Mouse (Mus musculus) embryonic facial prominence, embryonic 13.5 days (tissue): ENCODE data around the gene Inpp5d. TPM values are rescaled to one million over a fixed set of nuclear protein-coding genes. Genes with fewer than 3 reads are reported as not detected.

ENCODE experiments used
- ATAC-seq: fragments of 200-750 bp; cut with Nextera tagmentation; 2 replicates; pipeline ENCODE4 v1.8.0; 2017; ENCODE audit warnings: low read depth; ENCODE audit not compliant: insufficient number of reproducible peaks, insufficient read depth, low FRiP score, low TSS enrichment
- H3K27ac ChIP-seq: fragments of 300-500 bp; sonication (generic); 2 replicates; pipeline ENCODE4 v1.5.1; 2015; ENCODE audit warnings: moderate library complexity, mild to moderate bottlenecking, inconsistent platforms
- H3K27me3 ChIP-seq: fragments of 300-500 bp; sonication (generic); 2 replicates; pipeline ENCODE4 v1.6.1; 2015; ENCODE audit warnings: mild to moderate bottlenecking, inconsistent platforms
- H3K36me3 ChIP-seq: fragments of 300-500 bp; sonication (generic); 2 replicates; pipeline ENCODE4 v1.6.1; 2015; ENCODE audit warnings: mild to moderate bottlenecking, inconsistent platforms
- H3K4me1 ChIP-seq: fragments of 300-500 bp; sonication (generic); 2 replicates; pipeline ENCODE4 v1.6.1; 2015; ENCODE audit warnings: inconsistent platforms
- H3K4me2 ChIP-seq: fragments of 300-500 bp; sonication (generic); 2 replicates; pipeline ENCODE4 v1.6.1; 2015; ENCODE audit warnings: moderate library complexity, mild to moderate bottlenecking, inconsistent platforms
- H3K4me3 ChIP-seq: fragments of 300-500 bp; sonication (generic); 2 replicates; pipeline ENCODE4 v1.5.1; 2015; ENCODE audit warnings: mild to moderate bottlenecking, inconsistent platforms
- H3K9ac ChIP-seq: fragments of 300-500 bp; sonication (generic); 2 replicates; pipeline ENCODE4 v1.6.1; 2015; ENCODE audit warnings: mild to moderate bottlenecking, inconsistent platforms
- H3K9me3 ChIP-seq: fragments of 300-500 bp; sonication (generic); 2 replicates; pipeline ENCODE4 v1.6.1; 2016; ENCODE audit warnings: inconsistent platforms
- WGBS: fragments of 180-500 bp; shearing (Covaris S2); methylation state at CpG from one replicate; pipeline ENCODE4 v1.1.7; 2015; ENCODE audit warnings: mixed read lengths; 5-methylcytosine and 5-hydroxymethylcytosine counted together
- polyA plus RNA-seq: library from polyadenylated mRNA; unstranded; fragments of >200 nt; fragmentation: Nextera tagmentation; extraction: Ambion mirVana; gene quantifications from 2 replicates; pipeline ENCODE4 v1.2.1, GENCODE M21; 2015

The Inpp5d gene
- polyA plus RNA-seq, 1 experiment from 2014 or later, result 3.6 TPM

GRCm38 (mm10) chr1:87684791-87685190 lies 64.7 kb downstream of the Inpp5d start:
- Histone ChIP-seq H3K27ac (no peak overlapping the region), H3K27me3 (no peaks in the 10 kb centered on the region), H3K4me3 (no peak overlapping the region), H3K4me2 (no peak overlapping the region), H3K9me3 (no peaks in the 10 kb centered on the region), H3K9ac (no peak overlapping the region), H3K36me3 (no peaks in the 10 kb centered on the region), H3K4me1 (no peaks in the 10 kb centered on the region)
- ATAC-seq, result no peak
- 88% methylated on average over 3 of the region's 3 CpGs for WGBS

GRCm38 (mm10) chr1:87686351-87686750 lies 66.2 kb downstream of the Inpp5d start:
- H3K27ac ChIP-seq, result peak overlapping the region; percentile 48; the same call in 1 of the 2 replicates
- H3K27me3 ChIP-seq, result no peaks in the 10 kb centered on the region
- no peak overlapping the region for H3K4me3 ChIP-seq
- ATAC-seq, result no peak
- no peaks in the 10 kb centered on the region for H3K4me1 ChIP-seq
- 75% methylated on average over 4 of the region's 4 CpGs for WGBS
- no peaks in the 10 kb centered on the region for H3K36me3 ChIP-seq
- no peak overlapping the region for H3K9ac ChIP-seq
- no peaks in the 10 kb centered on the region for H3K9me3 ChIP-seq
- no peak overlapping the region for H3K4me2 ChIP-seq

GRCm38 (mm10) chr1:87687009-87687408 lies 66.9 kb downstream of the Inpp5d start:
- 6% methylated on average over 1 of the region's 1 CpGs for WGBS
- Histone ChIP-seq H3K27ac (no peak overlapping the region), H3K9ac (no peak overlapping the region), H3K36me3 (no peaks in the 10 kb centered on the region), H3K4me3 (no peak overlapping the region), H3K4me1 (no peaks in the 10 kb centered on the region), H3K4me2 (no peak overlapping the region), H3K9me3 (no peaks in the 10 kb centered on the region), H3K27me3 (no peaks in the 10 kb centered on the region)
- no peak for ATAC-seq

- H3K9me3 ChIP-seq, result no peaks in the 10 kb centered on the region
- no peak overlapping the region for H3K27ac ChIP-seq
- H3K9ac ChIP-seq, result no peak overlapping the region
- no peaks in the 10 kb centered on the region for H3K27me3 ChIP-seq
- no peak overlapping the region for H3K4me3 ChIP-seq
- 100% methylated on average over 1 of the region's 1 CpGs for WGBS
- ATAC-seq, result no peak
- H3K4me2 ChIP-seq, result no peak overlapping the region
- H3K36me3 ChIP-seq, result no peaks in the 10 kb centered on the region
- H3K4me1 ChIP-seq, result no peaks in the 10 kb centered on the region
Measured at GRCm38 (mm10) chr1:87689661-87690341, 69.7 kb downstream of the Inpp5d start.

GRCm38 (mm10) chr1:87696358-87696757 lies 76.2 kb downstream of the Inpp5d start:
- WGBS, result 70% methylated on average over 5 of the region's 5 CpGs

GRCm38 (mm10) chr1:87698010-87698409 lies 77.9 kb downstream of the Inpp5d start:
- Histone ChIP-seq H3K36me3 (no peaks in the 10 kb centered on the region), H3K4me2 (no peak overlapping the region), H3K27me3 (no peaks in the 10 kb centered on the region), H3K4me3 (no peak overlapping the region), H3K4me1 (no peaks in the 10 kb centered on the region), H3K9me3 (no peaks in the 10 kb centered on the region), H3K27ac (no peak overlapping the region), H3K9ac (no peak overlapping the region)
- ATAC-seq, result no peak
- 89% methylated on average over 6 of the region's 6 CpGs for WGBS

More at GRCm38 (mm10) chr1:87696358-87696757, 76.2 kb downstream of the Inpp5d start:
- ATAC-seq, result no peak
- no peak overlapping the region for H3K4me2 ChIP-seq
- H3K4me3 ChIP-seq, result no peak overlapping the region
- H3K9me3 ChIP-seq, result no peaks in the 10 kb centered on the region
- H3K9ac ChIP-seq, result no peak overlapping the region
- H3K4me1 ChIP-seq, result no peaks in the 10 kb centered on the region
- no peaks in the 10 kb centered on the region for H3K27me3 ChIP-seq
- H3K36me3 ChIP-seq, result no peaks in the 10 kb centered on the region
- H3K27ac ChIP-seq, result no peak overlapping the region

GRCm38 (mm10) chr1:87699890-87700448 lies 79.9 kb downstream of the Inpp5d start:
- Histone ChIP-seq H3K36me3 (no peaks in the 10 kb centered on the region), H3K9me3 (no peaks in the 10 kb centered on the region), H3K9ac (no peak overlapping the region), H3K27me3 (no peaks in the 10 kb centered on the region), H3K4me1 (no peaks in the 10 kb centered on the region), H3K27ac (no peak overlapping the region), H3K4me2 (no peak overlapping the region), H3K4me3 (no peak overlapping the region)
- no peak for ATAC-seq
- 86% methylated on average over 5 of the region's 5 CpGs for WGBS

GRCm38 (mm10) chr1:87704230-87704629 lies 84.1 kb downstream of the Inpp5d start:
- WGBS, result 80% methylated on average over 2 of the region's 2 CpGs
- ATAC-seq, result no peak

GRCm38 (mm10) chr1:87706361-87706760 lies 86.2 kb downstream of the Inpp5d start:
- Histone ChIP-seq H3K9me3 (0 out of 2 replicates have a peak, but pooled peaks cover 6% of the 10 kb centered on the region), H3K9ac (no peak overlapping the region), H3K36me3 (no peaks in the 10 kb centered on the region), H3K27me3 (no peaks in the 10 kb centered on the region), H3K4me3 (no peak overlapping the region), H3K4me2 (no peak overlapping the region), H3K4me1 (no peaks in the 10 kb centered on the region), H3K27ac (no peak overlapping the region)
- ATAC-seq, result no peak
- 87% methylated on average over 3 of the region's 3 CpGs for WGBS

More at GRCm38 (mm10) chr1:87704230-87704629, 84.1 kb downstream of the Inpp5d start:
- H3K4me3 ChIP-seq, result no peak overlapping the region
- H3K9me3 ChIP-seq, result 0 out of 2 replicates have a peak, but pooled peaks cover 6% of the 10 kb centered on the region
- no peak overlapping the region for H3K9ac ChIP-seq
- no peak overlapping the region for H3K27ac ChIP-seq
- H3K27me3 ChIP-seq, result no peaks in the 10 kb centered on the region
- H3K4me1 ChIP-seq, result no peaks in the 10 kb centered on the region
- no peak overlapping the region for H3K4me2 ChIP-seq
- no peaks in the 10 kb centered on the region for H3K36me3 ChIP-seq

- no peaks in the 10 kb centered on the region for H3K27me3 ChIP-seq
- H3K4me2 ChIP-seq, result no peak overlapping the region
- H3K4me1 ChIP-seq, result no peaks in the 10 kb centered on the region
- 68% methylated on average over 6 of the region's 6 CpGs for WGBS
- no peak overlapping the region for H3K27ac ChIP-seq
- H3K36me3 ChIP-seq, result no peaks in the 10 kb centered on the region
- H3K9ac ChIP-seq, result no peak overlapping the region
- no peak overlapping the region for H3K4me3 ChIP-seq
- no peak for ATAC-seq
- 0 out of 2 replicates have a peak, but pooled peaks cover 6% of the 10 kb centered on the region for H3K9me3 ChIP-seq
Measured at GRCm38 (mm10) chr1:87709020-87709419, 88.9 kb downstream of the Inpp5d start.

GRCm38 (mm10) chr1:87709661-87710270 lies 89.7 kb downstream of the Inpp5d start:
- no peaks in the 10 kb centered on the region for H3K27me3 ChIP-seq
- H3K9me3 ChIP-seq, result 0 out of 2 replicates have a peak, but pooled peaks cover 6% of the 10 kb centered on the region
- no peak for ATAC-seq
- no peak overlapping the region for H3K4me3 ChIP-seq
- H3K9ac ChIP-seq, result no peak overlapping the region
- H3K4me2 ChIP-seq, result no peak overlapping the region
- 77% methylated on average over 7 of the region's 7 CpGs for WGBS
- H3K36me3 ChIP-seq, result no peaks in the 10 kb centered on the region
- H3K27ac ChIP-seq, result no peak overlapping the region
- no peaks in the 10 kb centered on the region for H3K4me1 ChIP-seq
